Mouse (Mus musculus): ENCODE measurements at regions not wholly inside any gene's neighbourhood (a gene's known extent, or its start where the extent isn't known, plus 50 kb on each side); places are given as distances from the start of the nearest gene placed in this dataset.
"Not testable (repeated sequence)": the region's sequence is repeated elsewhere in the genome, so short reads cannot be mapped to it uniquely, and the experiment has no call there.

- no peak for DNase-seq
These were observed 102.7 kb downstream of the Eva1a start for GRCm38 (mm10) chr6:82143496-82143895.

- DNase-seq = no peak
These were observed 109.2 kb downstream of the Eva1a start for GRCm38 (mm10) chr6:82150051-82150450.

- DNase-seq = no peak
These were observed 129.7 kb downstream of the Eva1a start for GRCm38 (mm10) chr6:82170349-82171080.

GRCm38 (mm10) chr6:82174943-82175342 is 134.1 kb downstream of the Eva1a start:
- no peak for DNase-seq

- no peak for DNase-seq
These were observed 159.3 kb downstream of the Eva1a start for GRCm38 (mm10) chr6:82200130-82200529.

- no peak for DNase-seq
These were observed 164.2 kb downstream of the Eva1a start for GRCm38 (mm10) chr6:82204821-82205566.

- DNase-seq = peak; percentile 53
These were observed 164.3 kb upstream of the Tacr1 start for GRCm38 (mm10) chr6:82237834-82238233.

GRCm38 (mm10) chr6:82240584-82241245 is 161.4 kb upstream of the Tacr1 start:
- peak; percentile 69 for DNase-seq

- not testable (repeated sequence) for DNase-seq
These were observed 154.5 kb upstream of the Tacr1 start for GRCm38 (mm10) chr6:82247652-82248051.

- no peak for DNase-seq
These were observed 117.6 kb upstream of the Tacr1 start for GRCm38 (mm10) chr6:82284494-82284893.

- DNase-seq = no peak
These were observed 116.9 kb upstream of the Tacr1 start for GRCm38 (mm10) chr6:82285233-82285632.

- no peak for DNase-seq
These were observed 108.6 kb upstream of the Tacr1 start for GRCm38 (mm10) chr6:82293507-82293906.

GRCm38 (mm10) chr6:82296673-82297328 is 105.3 kb upstream of the Tacr1 start:
- no peak for DNase-seq

- not testable (repeated sequence) for DNase-seq
These were observed 99.9 kb upstream of the Tacr1 start for GRCm38 (mm10) chr6:82302241-82302640.

GRCm38 (mm10) chr6:82313691-82314090 is 88.4 kb upstream of the Tacr1 start:
- DNase-seq = no peak

Measured in cerebellum, adult 11-12 months (tissue).